Mouse (Mus musculus) embryonic facial prominence, embryonic 15.5 days (tissue): ENCODE measurements at regions not wholly inside any gene's neighbourhood (a gene's known extent, or its start where the extent isn't known, plus 50 kb on each side); places are given as distances from the start of the nearest gene placed in this dataset.
A peak's percentile ranks its signal among the peaks of the same experiment; 100 is the strongest.

ENCODE experiments used
- ATAC-seq: fragments of 200-750 bp; cut with Nextera tagmentation; 2 replicates; pipeline ENCODE4 v1.8.0; 2017; ENCODE audit warnings: low read depth, moderate TSS enrichment; ENCODE audit not compliant: insufficient number of reproducible peaks, low FRiP score, low TSS enrichment
- H3K27ac ChIP-seq: fragments of 300-500 bp; sonication (generic); replicated peaks from 2 replicates; pipeline ENCODE4 v1.5.1; 2015; ENCODE audit warnings: mild to moderate bottlenecking, inconsistent platforms
- H3K27me3 ChIP-seq: fragments of 300-500 bp; sonication (generic); 2 replicates; pipeline ENCODE4 v1.6.1; 2015; ENCODE audit warnings: inconsistent platforms
- H3K36me3 ChIP-seq: fragments of 300-500 bp; sonication (generic); 2 replicates; pipeline ENCODE4 v1.6.1; 2015; ENCODE audit warnings: mild to moderate bottlenecking, inconsistent platforms
- H3K4me1 ChIP-seq: fragments of 300-500 bp; sonication (generic); 2 replicates; pipeline ENCODE4 v1.6.1; 2015; ENCODE audit warnings: inconsistent platforms
- H3K4me2 ChIP-seq: fragments of 300-500 bp; sonication (generic); replicated peaks from 2 replicates; pipeline ENCODE4 v1.6.1; 2015; ENCODE audit warnings: mild to moderate bottlenecking, inconsistent platforms
- H3K4me3 ChIP-seq: fragments of 300-500 bp; sonication (generic); replicated peaks from 2 replicates; pipeline ENCODE4 v1.5.1; 2015; ENCODE audit warnings: mild to moderate bottlenecking, inconsistent platforms
- H3K9ac ChIP-seq: fragments of 300-500 bp; sonication (generic); 2 replicates; pipeline ENCODE4 v1.6.1; 2015; ENCODE audit warnings: inconsistent platforms
- H3K9me3 ChIP-seq: fragments of 300-500 bp; sonication (generic); replicated peaks from 2 replicates; pipeline ENCODE4 v1.6.1; 2016; ENCODE audit warnings: inconsistent platforms
- WGBS: fragments of 180-500 bp; shearing (Covaris S2); methylation state at CpG from one replicate; pipeline ENCODE4 v1.1.7; 2015; 5-methylcytosine and 5-hydroxymethylcytosine counted together

- H3K4me1 ChIP-seq = no peaks in the 10 kb centered on the region
- 80% methylated on average over 3 of the region's 3 CpGs for WGBS
- H3K27me3 ChIP-seq = no peaks in the 10 kb centered on the region
- H3K9ac ChIP-seq = no peak overlapping the region
- no peaks in the 10 kb centered on the region for H3K36me3 ChIP-seq
- H3K4me2 ChIP-seq = no peak overlapping the region
- ATAC-seq = no peak
- H3K27ac ChIP-seq = no peak overlapping the region
- no peaks in the 10 kb centered on the region for H3K9me3 ChIP-seq
- H3K4me3 ChIP-seq = no peak overlapping the region
These were observed 490.0 kb upstream of the Gm10131 start for GRCm38 (mm10) chr8:34601426-34601953.

GRCm38 (mm10) chr8:34600880-34601279, 489.3 kb upstream of the Gm10131 start:
- H3K4me2 ChIP-seq = no peak overlapping the region
- no peak overlapping the region for H3K4me3 ChIP-seq
- peak; percentile 51; the same call in 1 of the 2 replicates for ATAC-seq
- H3K4me1 ChIP-seq = no peaks in the 10 kb centered on the region
- WGBS = 46% methylated on average over 5 of the region's 5 CpGs
- H3K36me3 ChIP-seq = no peaks in the 10 kb centered on the region
- H3K27me3 ChIP-seq = no peaks in the 10 kb centered on the region
- no peaks in the 10 kb centered on the region for H3K9me3 ChIP-seq
- H3K27ac ChIP-seq = 0 out of 2 replicates have a peak overlapping the region, but pooled peaks have one; percentile 22
- H3K9ac ChIP-seq = no peak overlapping the region

GRCm38 (mm10) chr8:34596593-34596992, 485.1 kb upstream of the Gm10131 start:
- Histone ChIP-seq H3K27ac (no peak overlapping the region), H3K4me3 (no peak overlapping the region), H3K4me2 (no peak overlapping the region), H3K4me1 (no peaks in the 10 kb centered on the region), H3K9ac (no peak overlapping the region), H3K27me3 (no peaks in the 10 kb centered on the region), H3K9me3 (no peaks in the 10 kb centered on the region), H3K36me3 (no peaks in the 10 kb centered on the region)
- 79% methylated on average over 5 of the region's 5 CpGs for WGBS
- no peak for ATAC-seq

- no peak overlapping the region for H3K4me3 ChIP-seq
- H3K9ac ChIP-seq = no peak overlapping the region
- WGBS = 81% methylated on average over 8 of the region's 8 CpGs
These were observed 479.6 kb upstream of the Gm10131 start for GRCm38 (mm10) chr8:34590976-34591749.

DNA sequence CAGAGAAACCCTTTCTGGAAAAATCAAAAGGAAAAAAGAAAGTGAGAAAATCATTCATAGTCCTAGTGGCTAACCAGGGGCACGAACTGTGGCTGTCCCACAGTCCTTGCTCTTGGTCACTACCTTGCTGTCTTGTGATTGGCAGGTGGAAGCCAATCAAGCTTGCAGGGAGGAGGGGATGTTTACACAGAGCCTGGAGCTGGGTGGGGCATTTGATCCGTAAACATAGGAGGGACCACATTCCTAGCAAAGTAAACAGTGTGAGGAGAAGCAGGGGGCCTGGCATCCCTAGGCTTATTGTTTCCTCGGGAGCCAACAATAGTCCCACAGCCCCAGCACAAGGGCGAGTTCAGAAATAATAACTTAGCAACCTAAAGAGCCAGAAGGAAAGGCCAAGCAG, 466.5 kb upstream of the Gm10131 start:
- H3K27me3 ChIP-seq = no peaks in the 10 kb centered on the region
- no peak overlapping the region for H3K27ac ChIP-seq
- no peaks in the 10 kb centered on the region for H3K9me3 ChIP-seq
- H3K36me3 ChIP-seq = no peaks in the 10 kb centered on the region
- H3K9ac ChIP-seq = no peak overlapping the region
- no peak for ATAC-seq
- WGBS = 32% methylated on average over 4 of the region's 4 CpGs
- no peak overlapping the region for H3K4me3 ChIP-seq
- H3K4me1 ChIP-seq = peaks cover 5% of the 10 kb centered on the region
- no peak overlapping the region for H3K4me2 ChIP-seq

More at GRCm38 (mm10) chr8:34590976-34591749, 479.6 kb upstream of the Gm10131 start:
- Histone ChIP-seq H3K4me2 (no peak overlapping the region), H3K27me3 (no peaks in the 10 kb centered on the region), H3K36me3 (no peaks in the 10 kb centered on the region), H3K9me3 (no peaks in the 10 kb centered on the region), H3K4me1 (no peaks in the 10 kb centered on the region), H3K27ac (no peak overlapping the region)
- no peak for ATAC-seq

DNA sequence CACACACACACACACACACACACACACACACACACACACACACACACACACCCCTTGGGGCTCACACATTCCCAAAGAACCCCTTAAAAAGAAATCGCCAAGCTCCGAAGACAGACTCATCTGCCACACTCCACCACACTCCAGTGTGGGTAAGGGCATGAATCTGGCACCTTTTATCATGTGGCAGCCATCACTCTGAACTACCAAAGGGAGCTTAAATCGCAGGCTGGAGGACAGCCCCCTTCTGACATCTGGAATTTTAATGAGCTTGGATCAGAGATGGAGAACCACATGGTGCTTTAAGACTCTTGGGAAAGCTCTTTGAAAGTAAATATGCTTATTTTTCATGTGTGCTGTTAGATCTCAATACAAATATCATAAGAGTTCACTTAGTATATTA, 462.5 kb upstream of the Gm10131 start:
- Histone ChIP-seq H3K4me3 (no peak overlapping the region), H3K4me1 (peaks cover 5% of the 10 kb centered on the region), H3K36me3 (no peaks in the 10 kb centered on the region), H3K27me3 (no peaks in the 10 kb centered on the region), H3K9ac (no peak overlapping the region), H3K27ac (no peak overlapping the region), H3K9me3 (no peaks in the 10 kb centered on the region), H3K4me2 (no peak overlapping the region)
- WGBS = 45% methylated on average over 3 of the region's 3 CpGs
- ATAC-seq = no peak

- Histone ChIP-seq H3K4me2 (no peak overlapping the region), H3K4me3 (no peak overlapping the region), H3K9ac (no peak overlapping the region), H3K27me3 (no peaks in the 10 kb centered on the region), H3K9me3 (no peaks in the 10 kb centered on the region), H3K4me1 (peaks cover 5% of the 10 kb centered on the region), H3K27ac (no peak overlapping the region), H3K36me3 (no peaks in the 10 kb centered on the region)
- 47% methylated on average over 9 of the region's 9 CpGs for whole genome bisulfite sequencing
- ATAC-seq = no peak
These were observed 461.7 kb upstream of the Gm10131 start for GRCm38 (mm10) chr8:34573007-34573881.

GRCm38 (mm10) chr8:34571736-34572135, 460.2 kb upstream of the Gm10131 start:
- H3K4me1 ChIP-seq = peaks cover 5% of the 10 kb centered on the region
- no peaks in the 10 kb centered on the region for H3K27me3 ChIP-seq
- ATAC-seq = no peak
- no peaks in the 10 kb centered on the region for H3K9me3 ChIP-seq
- WGBS = 93% methylated on average over 1 of the region's 1 CpGs
- H3K9ac ChIP-seq = no peak overlapping the region
- no peak overlapping the region for H3K4me2 ChIP-seq
- no peak overlapping the region for H3K4me3 ChIP-seq
- no peaks in the 10 kb centered on the region for H3K36me3 ChIP-seq
- H3K27ac ChIP-seq = no peak overlapping the region

- Histone ChIP-seq H3K9ac (no peak overlapping the region), H3K9me3 (no peaks in the 10 kb centered on the region), H3K4me3 (no peak overlapping the region), H3K36me3 (no peaks in the 10 kb centered on the region), H3K27ac (no peak overlapping the region), H3K4me2 (no peak overlapping the region), H3K4me1 (no peaks in the 10 kb centered on the region), H3K27me3 (no peaks in the 10 kb centered on the region)
- ATAC-seq = no peak
- WGBS = 38% methylated on average over 8 of the region's 8 CpGs
These were observed 450.7 kb upstream of the Gm10131 start for GRCm38 (mm10) chr8:34562278-34562677.

DNA sequence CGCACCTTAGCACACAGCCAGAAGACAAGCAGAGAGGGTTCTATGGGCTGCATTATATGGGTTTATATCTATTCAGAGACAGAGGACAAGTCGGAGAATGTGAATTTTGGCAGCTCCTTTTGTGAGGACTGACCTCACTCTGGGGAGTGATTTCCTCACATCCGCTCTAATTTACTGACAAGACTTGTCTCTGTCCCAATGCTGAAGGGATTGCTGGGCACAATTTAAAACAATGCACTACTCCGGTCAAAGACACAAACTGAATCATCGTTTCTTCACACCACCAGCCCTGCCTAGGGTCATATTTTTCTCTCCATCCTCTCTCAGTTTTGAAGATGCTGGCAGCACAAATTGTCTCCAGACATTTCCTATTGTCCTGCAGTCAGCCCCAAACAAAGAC, 438.2 kb upstream of the Gm10131 start:
- no peak overlapping the region for H3K27ac ChIP-seq
- H3K4me2 ChIP-seq = no peak overlapping the region
- no peak overlapping the region for H3K4me3 ChIP-seq
- no peak overlapping the region for H3K9ac ChIP-seq
- H3K27me3 ChIP-seq = no peaks in the 10 kb centered on the region
- ATAC-seq = no peak
- H3K9me3 ChIP-seq = no peaks in the 10 kb centered on the region
- 72% methylated on average over 5 of the region's 5 CpGs for WGBS
- H3K4me1 ChIP-seq = 0 out of 2 replicates have a peak, but pooled peaks cover 6% of the 10 kb centered on the region
- no peaks in the 10 kb centered on the region for H3K36me3 ChIP-seq

DNA sequence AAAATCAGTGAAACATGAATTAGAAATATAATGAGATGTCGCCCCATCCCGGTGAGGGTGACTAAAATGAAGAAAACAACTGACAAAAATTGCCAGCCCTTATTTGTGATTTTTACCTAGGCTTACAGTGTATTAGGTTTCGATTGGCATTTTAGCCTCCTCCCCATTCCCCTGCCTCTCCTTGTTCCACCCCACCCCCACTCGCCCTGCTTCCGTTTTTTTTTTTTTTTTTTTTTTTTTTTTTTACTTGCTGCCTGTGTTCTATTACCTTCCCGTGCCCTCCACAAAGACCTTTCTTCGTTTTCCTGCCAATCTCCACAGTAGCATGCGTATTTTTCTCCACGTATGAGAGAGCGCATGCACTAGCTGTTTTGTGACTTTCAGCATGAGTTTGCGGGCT, 435.3 kb upstream of the Gm10131 start:
- no peak for ATAC-seq
- H3K4me3 ChIP-seq = peak overlapping the region; percentile 23
- no peaks in the 10 kb centered on the region for H3K9me3 ChIP-seq
- H3K27ac ChIP-seq = no peak overlapping the region
- WGBS = 11% methylated on average over 11 of the region's 11 CpGs
- H3K9ac ChIP-seq = no peak overlapping the region
- H3K36me3 ChIP-seq = no peaks in the 10 kb centered on the region
- H3K4me1 ChIP-seq = 0 out of 2 replicates have a peak, but pooled peaks cover 6% of the 10 kb centered on the region
- H3K4me2 ChIP-seq = peak overlapping the region; percentile 34; the same call in 1 of the 2 replicates
- no peaks in the 10 kb centered on the region for H3K27me3 ChIP-seq
